Mouse (Mus musculus) layer of hippocampus, adult 18-20 months (tissue): ENCODE measurements around the gene Ndufaf8. TPM values are rescaled to one million over a fixed set of nuclear protein-coding genes. Genes with fewer than 3 reads are reported as not detected.

Experiments used
- DNase-seq, 2 experiments: peaks; one replicate each; pipeline ENCODE4 v3.0.0; 2022; ENCODE audit warnings: low spot score in 2 of 2
- total RNA-seq, 2 experiments: library from RNA; stranded (reverse); gene quantifications; 2 replicates each; pipeline ENCODE4 v1.2.3; 2021

Gene Ndufaf8
- total RNA-seq, 2 experiments from 2014 or later, result 38.6 to 39.3 TPM

- no peak for DNase-seq
These were observed 12.7 kb upstream of the Ndufaf8 start for GRCm38 (mm10) chr11:120085891-120086627.

- peak; percentile 96 to 98 for DNase-seq
These were observed 12.0 kb upstream of the Ndufaf8 start, which contains the start of gene Cep131 for GRCm38 (mm10) chr11:120086702-120087152. Gene Cep131 (minus strand): TSS chr11:120086827.

- DNase-seq, result no peak
These were observed 8.1 kb upstream of the Ndufaf8 start for GRCm38 (mm10) chr11:120090661-120091060.

GRCm38 (mm10) chr11:120092817-120093591 lies 5.7 kb upstream of the Ndufaf8 start:
- no peak for DNase-seq

GRCm38 (mm10) chr11:120101036-120101435 lies 2.3 kb downstream of the Ndufaf8 start:
- peak; percentile 51 to 83 for DNase-seq

GRCm38 (mm10) chr11:120103431-120103997 lies 4.8 kb downstream of the Ndufaf8 start:
- no peak for DNase-seq

GRCm38 (mm10) chr11:120107026-120107425 lies 8.3 kb downstream of the Ndufaf8 start:
- no peak for DNase-seq

GRCm38 (mm10) chr11:120107796-120108195 lies 9.1 kb downstream of the Ndufaf8 start:
- no peak for DNase-seq

- peak in 1 of 2 experiments; percentile 49 for DNase-seq
These were observed 11.0 kb downstream of the Ndufaf8 start for GRCm38 (mm10) chr11:120109558-120110210.

GRCm38 (mm10) chr11:120110554-120110953 lies 11.8 kb downstream of the Ndufaf8 start:
- no peak for DNase-seq

- DNase-seq, result peak in 1 of 2 experiments; percentile 45
These were observed 12.3 kb downstream of the Ndufaf8 start for GRCm38 (mm10) chr11:120111033-120111432.

- DNase-seq, result no peak
These were observed 13.4 kb downstream of the Ndufaf8 start for GRCm38 (mm10) chr11:120112136-120112535.

GRCm38 (mm10) chr11:120114488-120115215 lies 15.9 kb downstream of the Ndufaf8 start:
- DNase-seq, result no peak

- no peak for DNase-seq
These were observed 18.9 kb downstream of the Ndufaf8 start for GRCm38 (mm10) chr11:120117626-120118025.

GRCm38 (mm10) chr11:120119108-120119507 lies 20.4 kb downstream of the Ndufaf8 start:
- DNase-seq, result no peak

- no peak for DNase-seq
These were observed 21.3 kb downstream of the Ndufaf8 start for GRCm38 (mm10) chr11:120119936-120120541.

GRCm38 (mm10) chr11:120120642-120121420 lies 22.1 kb downstream of the Ndufaf8 start:
- DNase-seq, result peak; percentile 68 to 84

- no peak for DNase-seq
These were observed 23.4 kb downstream of the Ndufaf8 start for GRCm38 (mm10) chr11:120122126-120122525.

- DNase-seq, result no peak
These were observed 28.1 kb downstream of the Ndufaf8 start for GRCm38 (mm10) chr11:120126845-120127244.
